Mouse (Mus musculus) thymus, adult 2 months (tissue): Measurements from ENCODE around the gene Cryl1.

Experiments
- CTCF ChIP-seq: fragments of 200-500 bp; IDR thresholded peaks from 2 replicates; pipeline ENCODE4 v1.5.1; 2012; ENCODE audit warnings: mild to moderate bottlenecking, control low read depth, low read length, moderate library complexity, borderline replicate concordance; ENCODE audit not compliant: control insufficient read depth, poor library complexity, insufficient read depth; ENCODE audit errors: extremely low read depth
- POLR2A ChIP-seq: fragments of 200-500 bp; IDR thresholded peaks from 2 replicates; pipeline ENCODE4 v1.6.1; 2012; ENCODE audit warnings: mild to moderate bottlenecking, low read length, control low read depth, moderate library complexity; ENCODE audit not compliant: control insufficient read depth, poor library complexity, insufficient read depth; ENCODE audit errors: extremely low read depth

- TF ChIP-seq POLR2A (no peak), CTCF (no peak)
Measured at GRCm38 (mm10) chr14:57430451-57430850, 32.1 kb upstream of the Cryl1 start.
